Mouse (Mus musculus) kidney, adult 2 months (tissue): Measurements from ENCODE around the gene Ypel5. TPM values are rescaled to one million over a fixed set of nuclear protein-coding genes. Genes with fewer than 3 reads are reported as not detected.

Experiments used
- DNase-seq: peaks from one replicate; pipeline ENCODE4 v3.0.0; 2021
- H3K27ac ChIP-seq: fragments of 200-500 bp; 2 replicates; pipeline ENCODE4 v1.5.1; 2012; ENCODE audit warnings: low read depth, low read length, control low read depth, inconsistent platforms; ENCODE audit not compliant: insufficient read depth
- H3K27me3 ChIP-seq: fragments of 200-500 bp; replicated peaks from 2 replicates; pipeline ENCODE4 v1.6.1; 2012; ENCODE audit warnings: mild to moderate bottlenecking, moderate library complexity, low read length, inconsistent platforms; ENCODE audit not compliant: control insufficient read depth, insufficient read depth
- H3K36me3 ChIP-seq: fragments of 200-500 bp; 2 replicates; pipeline ENCODE4 v1.6.1; 2012; ENCODE audit warnings: mild to moderate bottlenecking, moderate library complexity, low read length, inconsistent platforms; ENCODE audit not compliant: control insufficient read depth, insufficient read depth
- H3K4me1 ChIP-seq: fragments of 200-500 bp; 2 replicates; pipeline ENCODE4 v1.6.1; 2011; ENCODE audit warnings: low read length; ENCODE audit not compliant: control insufficient read depth, insufficient read depth
- H3K4me3 ChIP-seq: fragments of 200-500 bp; 2 replicates; pipeline ENCODE4 v1.5.1; 2011; ENCODE audit warnings: mild to moderate bottlenecking, low read depth, low read length, control low read depth; ENCODE audit not compliant: insufficient read depth
- CTCF ChIP-seq: fragments of 200-500 bp; conservative IDR thresholded peaks from 2 replicates; pipeline ENCODE4 v1.5.1; 2011; ENCODE audit warnings: low read depth, mild to moderate bottlenecking, control low read depth, low read length, moderate library complexity, mixed read lengths; ENCODE audit not compliant: insufficient read depth, insufficient read length
- POLR2A ChIP-seq: fragments of 200-500 bp; IDR thresholded peaks from one replicate; pipeline ENCODE4 v1.6.1; 2011; ENCODE audit warnings: low read depth, low read length, control low read depth
- WGBS: fragments of 180-500 bp; shearing (Covaris S2); methylation state at CpG from one replicate; pipeline ENCODE4 v1.1.7; 2018; 5-methylcytosine and 5-hydroxymethylcytosine counted together
- polyA plus RNA-seq: library from polyadenylated mRNA; depleted of rRNA; stranded (reverse); fragments of >200 nt; gene quantifications from 2 replicates; pipeline ENCODE4 v1.2.3, GENCODE M21; 2012; rRNA removed

The Ypel5 gene
- polyA plus RNA-seq, 1 experiment: 27.7 TPM

- H3K4me3 ChIP-seq: no peak overlapping the region
- no peaks in the 10 kb centered on the region for H3K4me1 ChIP-seq
- no peaks in the 10 kb centered on the region for H3K27me3 ChIP-seq
- no peak for TF ChIP-seq POLR2A
- no peak for TF ChIP-seq CTCF
- 96% methylated on average over 3 of the region's 3 CpGs for WGBS
- DNase-seq: no peak
- H3K27ac ChIP-seq: no peak overlapping the region
- no peaks in the 10 kb centered on the region for H3K36me3 ChIP-seq
Observed at GRCm38 (mm10) chr17:72895506-72895905, 59.3 kb downstream of the Ypel5 start.

GRCm38 (mm10) chr17:72897076-72897475, 60.8 kb downstream of the Ypel5 start:
- H3K4me3 ChIP-seq: no peak overlapping the region
- no peak for DNase-seq
- H3K27ac ChIP-seq: no peak overlapping the region
- no peaks in the 10 kb centered on the region for H3K36me3 ChIP-seq
- no peaks in the 10 kb centered on the region for H3K4me1 ChIP-seq
- no peaks in the 10 kb centered on the region for H3K27me3 ChIP-seq
- 86% methylated on average over 7 of the region's 7 CpGs for WGBS
- no peak for TF ChIP-seq CTCF
- TF ChIP-seq POLR2A: no peak

GRCm38 (mm10) chr17:72897961-72898360, 61.7 kb downstream of the Ypel5 start:
- Histone ChIP-seq H3K4me3 (no peak overlapping the region), H3K4me1 (no peaks in the 10 kb centered on the region), H3K27me3 (no peaks in the 10 kb centered on the region), H3K27ac (no peak overlapping the region), H3K36me3 (no peaks in the 10 kb centered on the region)
- TF ChIP-seq POLR2A (no peak), CTCF (no peak)
- WGBS: 85% methylated on average over 5 of the region's 5 CpGs
- DNase-seq: no peak

GRCm38 (mm10) chr17:72898775-72899174, 62.5 kb downstream of the Ypel5 start:
- no peaks in the 10 kb centered on the region for H3K4me1 ChIP-seq
- H3K27ac ChIP-seq: no peak overlapping the region
- no peaks in the 10 kb centered on the region for H3K27me3 ChIP-seq
- WGBS: 72% methylated on average over 3 of the region's 3 CpGs
- no peak overlapping the region for H3K4me3 ChIP-seq
- DNase-seq: no peak
- no peak for TF ChIP-seq POLR2A
- no peak for TF ChIP-seq CTCF
- H3K36me3 ChIP-seq: no peaks in the 10 kb centered on the region

Other genes with a start within 250 kb of the Ypel5 start
- 0.03 and 0.05 TPM in 2 replicates for gene Alk, start 231.8 kb upstream of the Ypel5 start, polyA plus RNA-seq
- 58.9 and 66.4 TPM in 2 replicates for gene Lbh, start 81.9 kb downstream of the Ypel5 start, polyA plus RNA-seq